Mouse (Mus musculus): ENCODE measurements around the gene Zdhhc16. TPM values are rescaled to one million over a fixed set of nuclear protein-coding genes. Genes with fewer than 3 reads are reported as not detected.

The Zdhhc16 gene
- polyA plus RNA-seq (2014; fragmentation: Nextera tagmentation; extraction: Ambion mirVana): 70.7 and 76.6 TPM in 2 replicates

GRCm38 (mm10) chr19:41933179-41934086 lies at the start of gene Zdhhc16, which contains the start of gene Exosc1:
Gene Zdhhc16, plus strand, starts transcription at chr19:41933480.
Gene Exosc1, minus strand, starts transcription at chr19:41933423.
- under 1% methylated on average over 47 of the region's 47 CpGs for WGBS
- Histone ChIP-seq H3K9me3 (ENCODE audit: control insufficient read depth, low read length) (no peaks in the 10 kb centered on the region), H3K27me3 (ENCODE audit: control insufficient read depth, insufficient read depth, low read length) (no peaks in the 10 kb centered on the region), H3K4me3 (ENCODE audit: low read depth, low read length) (peak within 1 kb of the TSS; percentile 87), H3K36me3 (ENCODE audit: control insufficient read depth, insufficient read depth, low read length) (no peaks in the 10 kb centered on the region; the same call in 1 of the 2 replicates), H3K4me2 (ENCODE audit: low read depth, low read length, severe bottlenecking) (peak within 1 kb of the TSS; percentile 73), H3K4me1 (replicated peaks; ENCODE audit: control insufficient read depth, insufficient read depth, low read length) (peaks cover 6% of the 10 kb centered on the region), H3K27ac (ENCODE audit: low read depth, low read length) (no peak within 1 kb of the TSS), H3K9ac (ENCODE audit: low read length) (peak within 1 kb of the TSS; percentile 78)
- DNase-seq (ENCODE audit: low spot score) (peak; percentile 98), ATAC-seq (replicated peaks; ENCODE audit: low FRiP score) (peak; percentile 100)

DNA sequence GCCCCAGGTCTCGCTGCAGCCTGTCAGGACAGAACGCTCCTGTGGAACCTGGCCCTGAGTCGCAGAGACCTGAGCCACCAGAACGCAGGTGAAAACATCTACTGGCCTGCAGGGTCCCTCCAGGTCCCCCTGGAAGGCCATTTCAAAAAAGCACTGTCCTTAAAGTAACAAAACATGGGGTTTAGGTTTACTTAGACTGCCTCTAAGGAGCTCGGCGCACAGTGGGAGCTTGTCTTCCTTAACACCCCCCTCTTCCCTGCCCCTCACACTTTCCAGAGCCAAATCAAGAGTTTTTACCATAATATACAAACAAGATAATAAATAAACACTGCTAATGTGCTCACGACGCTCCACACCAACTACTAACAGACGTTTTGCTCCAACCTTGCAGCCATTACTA lies 49.4 kb upstream of the Zdhhc16 start:
- Histone ChIP-seq H3K27me3 (ENCODE audit: control insufficient read depth, insufficient read depth, low read length) (no peaks in the 10 kb centered on the region), H3K36me3 (ENCODE audit: control insufficient read depth, insufficient read depth, low read length) (peaks cover 4% of the 10 kb centered on the region), H3K9me3 (ENCODE audit: control insufficient read depth, low read length) (no peaks in the 10 kb centered on the region), H3K27ac (ENCODE audit: low read depth, low read length) (no peak overlapping the region), H3K9ac (ENCODE audit: low read length) (no peak overlapping the region), H3K4me1 (replicated peaks; ENCODE audit: control insufficient read depth, insufficient read depth, low read length) (no peaks in the 10 kb centered on the region), H3K4me3 (ENCODE audit: low read depth, low read length) (no peak overlapping the region), H3K4me2 (ENCODE audit: low read depth, low read length, severe bottlenecking) (no peak overlapping the region)
- DNase-seq (ENCODE audit: low spot score): no peak
- no peak for ATAC-seq (replicated peaks; ENCODE audit: low FRiP score)
- WGBS: 96% methylated on average over 9 of the region's 9 CpGs

GRCm38 (mm10) chr19:41888191-41888590 lies 45.1 kb upstream of the Zdhhc16 start:
- Histone ChIP-seq H3K4me1 (replicated peaks; ENCODE audit: control insufficient read depth, insufficient read depth, low read length) (no peaks in the 10 kb centered on the region), H3K36me3 (ENCODE audit: control insufficient read depth, insufficient read depth, low read length) (peaks cover 2% of the 10 kb centered on the region; the same call in 1 of the 2 replicates), H3K4me2 (ENCODE audit: low read depth, low read length, severe bottlenecking) (no peak overlapping the region), H3K4me3 (ENCODE audit: low read depth, low read length) (no peak overlapping the region), H3K27me3 (ENCODE audit: control insufficient read depth, insufficient read depth, low read length) (no peaks in the 10 kb centered on the region), H3K9me3 (ENCODE audit: control insufficient read depth, low read length) (no peaks in the 10 kb centered on the region), H3K9ac (ENCODE audit: low read length) (no peak overlapping the region), H3K27ac (ENCODE audit: low read depth, low read length) (no peak overlapping the region)
- ATAC-seq (replicated peaks; ENCODE audit: low FRiP score) (no peak), DNase-seq (ENCODE audit: low spot score) (no peak)

DNA sequence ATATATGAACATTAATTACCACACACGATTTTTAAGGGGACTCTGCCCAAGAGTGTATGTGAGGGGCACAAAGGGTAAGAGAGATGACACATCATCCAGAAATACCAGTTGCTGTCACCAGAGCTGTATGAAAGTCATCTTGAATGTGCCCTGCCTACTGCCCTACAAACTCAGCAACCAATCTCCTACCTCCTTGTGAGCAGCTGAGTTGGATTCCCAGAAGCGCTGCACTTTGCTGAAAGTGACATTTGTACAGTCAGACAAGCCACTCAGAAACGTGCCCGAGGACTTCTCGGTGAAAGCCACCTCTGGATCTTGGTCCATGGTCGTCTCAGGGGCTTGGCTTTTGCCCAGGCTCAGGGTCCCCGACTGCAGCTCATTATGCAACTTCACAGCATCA lies 38.3 kb upstream of the Zdhhc16 start:
- ATAC-seq (replicated peaks; ENCODE audit: low FRiP score) (no peak), DNase-seq (ENCODE audit: low spot score) (no peak)
- peak overlapping the region; percentile 53; the same call in 1 of the 2 replicates for H3K9ac ChIP-seq (ENCODE audit: low read length)
- no peaks in the 10 kb centered on the region for H3K9me3 ChIP-seq (ENCODE audit: control insufficient read depth, low read length)
- H3K27ac ChIP-seq (ENCODE audit: low read depth, low read length): no peak overlapping the region
- H3K4me2 ChIP-seq (ENCODE audit: low read depth, low read length, severe bottlenecking): peak overlapping the region; percentile 79
- H3K4me1 ChIP-seq (replicated peaks; ENCODE audit: control insufficient read depth, insufficient read depth, low read length): peaks cover 6% of the 10 kb centered on the region; the same call in 1 of the 2 replicates
- H3K4me3 ChIP-seq (ENCODE audit: low read depth, low read length): peak overlapping the region; percentile 57
- no peaks in the 10 kb centered on the region for H3K27me3 ChIP-seq (ENCODE audit: control insufficient read depth, insufficient read depth, low read length)
- H3K36me3 ChIP-seq (ENCODE audit: control insufficient read depth, insufficient read depth, low read length): no peaks in the 10 kb centered on the region
- 49% methylated on average over 7 of the region's 7 CpGs for WGBS

DNA sequence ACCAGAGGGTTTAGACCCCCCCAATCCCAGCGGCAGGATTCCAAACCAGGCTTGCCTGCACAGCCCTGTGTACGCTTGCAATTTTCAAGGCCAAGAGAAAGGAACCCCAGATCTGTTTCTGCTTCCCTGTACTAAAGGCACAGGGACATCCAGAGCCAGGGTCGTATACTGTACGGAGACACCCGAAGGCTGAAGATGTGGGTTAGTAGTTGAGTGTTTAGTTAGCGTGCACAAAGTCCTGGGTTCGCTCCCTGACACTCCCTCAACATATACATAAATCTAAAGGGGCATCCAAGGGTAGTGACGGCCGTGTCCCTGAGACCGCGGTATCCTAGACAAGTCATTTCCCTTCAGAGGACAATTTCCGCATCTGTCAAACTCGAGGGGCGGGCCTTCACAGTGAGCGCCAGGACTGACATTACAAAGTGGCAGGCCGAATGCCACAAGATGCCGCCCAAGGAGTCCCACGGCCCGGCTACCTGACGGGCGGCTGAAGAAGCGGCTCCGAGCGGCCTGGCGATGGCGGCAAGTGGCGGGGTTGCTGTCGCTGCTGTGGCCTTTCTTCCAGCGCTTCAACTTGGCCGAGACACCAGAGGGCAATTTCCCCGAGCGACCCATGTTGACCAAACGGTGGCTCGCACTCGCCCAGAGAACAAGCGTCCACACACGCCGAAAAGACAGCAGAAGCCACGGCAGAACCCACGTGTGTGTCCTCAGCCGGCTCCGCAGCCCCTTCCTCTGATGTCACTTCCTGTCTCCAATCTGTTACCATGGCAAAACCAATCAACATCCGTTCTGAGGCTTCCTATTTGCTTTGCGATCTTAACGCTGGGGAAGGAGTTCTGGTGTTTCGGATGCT lies 37.6 kb upstream of the Zdhhc16 start, which contains the start of gene Rrp12:
TSS of gene Rrp12 (minus strand) at position 714 of the 859 bp plus-strand sequence.
- no peak within 1 kb of the TSS for H3K27ac ChIP-seq (ENCODE audit: low read depth, low read length)
- DNase-seq (ENCODE audit: low spot score): peak; percentile 83
- H3K9me3 ChIP-seq (ENCODE audit: control insufficient read depth, low read length): no peaks in the 10 kb centered on the region
- H3K4me1 ChIP-seq (replicated peaks; ENCODE audit: control insufficient read depth, insufficient read depth, low read length): peaks cover 6% of the 10 kb centered on the region; the same call in 1 of the 2 replicates
- H3K9ac ChIP-seq (ENCODE audit: low read length): peak within 1 kb of the TSS; percentile 53
- ATAC-seq (replicated peaks; ENCODE audit: low FRiP score): peak; percentile 92
- peak within 1 kb of the TSS; percentile 57 for H3K4me3 ChIP-seq (ENCODE audit: low read depth, low read length)
- H3K4me2 ChIP-seq (ENCODE audit: low read depth, low read length, severe bottlenecking): peak within 1 kb of the TSS; percentile 79
- H3K27me3 ChIP-seq (ENCODE audit: control insufficient read depth, insufficient read depth, low read length): no peaks in the 10 kb centered on the region
- no peaks in the 10 kb centered on the region for H3K36me3 ChIP-seq (ENCODE audit: control insufficient read depth, insufficient read depth, low read length)
- 2% methylated on average over 46 of the region's 46 CpGs for WGBS

- H3K4me1 ChIP-seq (replicated peaks; ENCODE audit: control insufficient read depth, insufficient read depth, low read length): peaks cover 6% of the 10 kb centered on the region; the same call in 1 of the 2 replicates
- H3K4me2 ChIP-seq (ENCODE audit: low read depth, low read length, severe bottlenecking): peak overlapping the region; percentile 79
- 20% methylated on average over 18 of the region's 18 CpGs for WGBS
- no peaks in the 10 kb centered on the region for H3K9me3 ChIP-seq (ENCODE audit: control insufficient read depth, low read length)
- DNase-seq (ENCODE audit: low spot score) (no peak), ATAC-seq (replicated peaks; ENCODE audit: low FRiP score) (0 out of 2 replicates have a peak, but pooled peaks have one; percentile 24)
- H3K27me3 ChIP-seq (ENCODE audit: control insufficient read depth, insufficient read depth, low read length): no peaks in the 10 kb centered on the region
- peak overlapping the region; percentile 57 for H3K4me3 ChIP-seq (ENCODE audit: low read depth, low read length)
- H3K9ac ChIP-seq (ENCODE audit: low read length): peak overlapping the region; percentile 9; the same call in 1 of the 2 replicates
- H3K36me3 ChIP-seq (ENCODE audit: control insufficient read depth, insufficient read depth, low read length): no peaks in the 10 kb centered on the region
- H3K27ac ChIP-seq (ENCODE audit: low read depth, low read length): no peak overlapping the region
Measured at GRCm38 (mm10) chr19:41896319-41896711, 37.0 kb upstream of the Zdhhc16 start.

DNA sequence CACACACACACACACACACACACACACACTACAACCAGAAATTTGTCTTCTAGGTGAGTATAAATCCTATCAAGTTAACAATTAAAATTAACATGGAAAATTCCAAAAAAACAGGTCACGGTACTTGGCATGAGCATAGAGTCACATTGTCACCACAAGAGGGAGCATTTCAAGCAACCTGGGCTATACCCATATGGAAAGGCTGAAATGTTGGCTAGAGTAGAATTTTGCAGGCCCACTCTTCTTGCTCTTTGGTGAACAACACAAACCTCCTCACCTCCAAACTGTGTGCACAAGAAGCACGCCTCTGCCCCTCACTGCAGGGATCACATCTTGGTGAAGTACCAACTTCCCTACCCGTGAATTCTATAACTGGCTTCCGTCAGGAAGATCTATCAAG lies 34.4 kb upstream of the Zdhhc16 start:
- Histone ChIP-seq H3K9ac (ENCODE audit: low read length) (no peak overlapping the region), H3K4me1 (replicated peaks; ENCODE audit: control insufficient read depth, insufficient read depth, low read length) (peaks cover 6% of the 10 kb centered on the region; the same call in 1 of the 2 replicates), H3K4me2 (ENCODE audit: low read depth, low read length, severe bottlenecking) (no peak overlapping the region), H3K4me3 (ENCODE audit: low read depth, low read length) (no peak overlapping the region), H3K27me3 (ENCODE audit: control insufficient read depth, insufficient read depth, low read length) (no peaks in the 10 kb centered on the region), H3K27ac (ENCODE audit: low read depth, low read length) (no peak overlapping the region), H3K9me3 (ENCODE audit: control insufficient read depth, low read length) (no peaks in the 10 kb centered on the region), H3K36me3 (ENCODE audit: control insufficient read depth, insufficient read depth, low read length) (no peaks in the 10 kb centered on the region)
- ATAC-seq (replicated peaks; ENCODE audit: low FRiP score): no peak
- DNase-seq (ENCODE audit: low spot score): no peak
- 47% methylated on average over 4 of the region's 4 CpGs for WGBS

GRCm38 (mm10) chr19:41900495-41901090 lies 32.7 kb upstream of the Zdhhc16 start:
- Histone ChIP-seq H3K9ac (ENCODE audit: low read length) (no peak overlapping the region), H3K27me3 (ENCODE audit: control insufficient read depth, insufficient read depth, low read length) (no peaks in the 10 kb centered on the region), H3K4me2 (ENCODE audit: low read depth, low read length, severe bottlenecking) (no peak overlapping the region), H3K36me3 (ENCODE audit: control insufficient read depth, insufficient read depth, low read length) (no peaks in the 10 kb centered on the region), H3K4me3 (ENCODE audit: low read depth, low read length) (no peak overlapping the region), H3K27ac (ENCODE audit: low read depth, low read length) (no peak overlapping the region), H3K9me3 (ENCODE audit: control insufficient read depth, low read length) (no peaks in the 10 kb centered on the region), H3K4me1 (replicated peaks; ENCODE audit: control insufficient read depth, insufficient read depth, low read length) (no peaks in the 10 kb centered on the region)
- DNase-seq (ENCODE audit: low spot score) (no peak), ATAC-seq (replicated peaks; ENCODE audit: low FRiP score) (no peak)
- WGBS: 87% methylated on average over 8 of the region's 8 CpGs
